Mouse (Mus musculus): ENCODE measurements around the gene Olah.

- TF ChIP-seq CTCF (IDR thresholded peaks at IDR 0.05; ENCODE audit: low read depth, low read length) = no peak
- no peak for TF ChIP-seq POLR2AphosphoS5 (IDR thresholded peaks at IDR 0.05; ENCODE audit: insufficient replicate concordance, low read depth, low read length)
- TF ChIP-seq GATA1 (IDR thresholded peaks at IDR 0.05; ENCODE audit: borderline replicate concordance, low read length) = no peak
These were observed 27.0 kb upstream of the Olah start, which contains the start of gene Dclre1c for GRCm38 (mm10) chr2:3423841-3424578.
